Mouse (Mus musculus): ENCODE results near the gene Gm17720.

The Gm17720 gene

DNA sequence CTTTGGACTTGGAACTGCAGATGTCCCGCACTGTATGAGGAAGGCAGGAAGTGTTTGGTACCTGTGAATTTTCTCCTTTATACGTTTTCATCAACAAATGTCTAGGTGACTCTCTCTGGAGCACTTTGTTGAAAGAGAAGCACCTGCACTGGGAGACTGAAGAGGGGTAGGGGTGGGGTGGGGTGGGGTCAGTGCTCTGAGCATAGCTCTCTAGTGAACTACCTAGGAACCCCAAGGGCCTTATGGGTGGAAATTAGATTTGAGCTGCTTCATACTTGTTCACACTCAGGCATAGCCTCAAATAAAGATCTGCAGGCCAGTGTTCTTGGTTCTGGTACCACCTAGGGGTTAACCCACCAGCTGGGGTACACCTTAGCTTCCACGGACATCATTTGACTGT lies at the start of gene Gm17720:
Gene Gm17720, minus strand, starts transcription at position 101 of the 400 bp plus-strand sequence.
- no peak for DNase-seq (ENCODE audit: low spot score in 2 of 2)

DNA sequence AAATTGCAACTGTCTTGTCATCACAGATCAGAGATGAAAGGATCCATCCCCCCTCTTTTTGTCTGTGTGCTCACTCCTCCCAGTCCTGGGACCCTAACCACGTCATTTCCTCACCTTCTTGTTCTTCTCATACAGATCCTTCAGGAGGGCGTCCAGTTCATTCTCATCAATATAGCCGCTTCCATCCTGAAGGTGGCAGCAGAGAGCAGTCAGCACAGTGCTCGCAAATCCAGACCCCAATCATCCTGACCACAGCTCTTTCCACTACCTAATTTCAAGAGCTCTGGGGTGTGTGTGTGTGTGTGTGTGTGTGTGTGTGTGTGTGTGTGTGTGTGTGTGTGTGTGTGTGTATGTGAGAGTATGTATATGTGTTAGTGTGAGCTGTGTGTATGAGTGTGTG lies 43.0 kb upstream of the Gm17720 start:
- DNase-seq (ENCODE audit: low spot score in 2 of 2) = peak; percentile 7 to 20

DNA sequence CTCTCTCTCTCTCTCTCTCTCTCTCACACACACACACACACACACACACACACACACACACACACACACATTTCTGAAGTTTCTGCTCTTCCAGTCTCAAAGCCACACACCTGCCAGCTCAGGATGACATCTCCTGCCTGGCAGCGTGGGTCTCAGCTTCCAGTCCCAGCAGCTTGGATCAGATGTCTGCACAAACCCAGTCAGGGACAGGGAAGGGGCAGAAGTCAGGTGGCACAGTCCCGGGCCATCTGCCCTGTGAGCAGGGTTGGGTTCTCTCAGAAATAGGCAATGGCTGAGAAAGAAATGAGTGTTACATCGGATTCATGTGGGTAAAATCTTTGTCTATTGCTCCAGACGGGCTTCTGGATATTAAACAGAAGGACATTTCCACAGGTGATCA lies 38.2 kb upstream of the Gm17720 start:
- no peak for DNase-seq (ENCODE audit: low spot score in 2 of 2)

DNA sequence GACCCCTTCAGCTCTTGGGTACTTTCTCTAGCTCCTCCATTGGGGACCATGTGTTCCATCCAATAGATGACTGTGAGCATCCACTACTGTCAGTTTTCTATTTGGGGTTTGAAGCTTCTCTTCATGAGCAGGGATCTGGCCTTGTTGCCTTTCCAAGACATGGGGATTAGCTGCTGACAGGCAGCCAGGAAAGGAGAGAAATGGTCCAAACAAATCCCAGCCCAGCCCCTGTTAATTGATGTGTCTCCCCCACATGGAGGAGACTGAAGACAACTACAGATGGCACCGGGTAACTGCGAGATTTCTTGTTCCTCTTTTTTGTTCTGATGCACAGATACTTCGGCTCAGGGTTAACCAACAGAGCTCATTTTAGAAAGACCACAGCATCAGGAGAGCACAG lies 37.6 kb upstream of the Gm17720 start:
- no peak for DNase-seq (ENCODE audit: low spot score in 2 of 2)

DNA sequence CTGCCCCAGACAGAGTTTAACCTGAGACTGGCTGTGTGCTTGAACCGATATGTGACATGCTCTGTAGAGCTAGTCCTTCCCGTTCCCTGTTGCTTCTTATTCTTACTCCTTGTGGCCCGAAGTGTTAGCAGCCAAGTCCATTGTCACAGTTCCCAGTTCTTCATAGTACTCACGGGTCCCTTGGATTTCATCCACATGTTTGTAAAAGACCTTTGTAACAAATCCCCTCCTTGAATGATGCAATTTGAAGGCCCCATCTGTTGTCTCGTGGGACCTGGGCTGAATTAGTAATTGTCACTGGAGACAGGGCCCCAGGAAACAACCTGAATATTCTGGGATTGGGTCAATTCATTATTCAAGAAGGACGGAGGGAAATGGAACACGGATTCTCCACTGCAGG lies 33.0 kb upstream of the Gm17720 start:
- no peak for DNase-seq (ENCODE audit: low spot score in 2 of 2)

DNA sequence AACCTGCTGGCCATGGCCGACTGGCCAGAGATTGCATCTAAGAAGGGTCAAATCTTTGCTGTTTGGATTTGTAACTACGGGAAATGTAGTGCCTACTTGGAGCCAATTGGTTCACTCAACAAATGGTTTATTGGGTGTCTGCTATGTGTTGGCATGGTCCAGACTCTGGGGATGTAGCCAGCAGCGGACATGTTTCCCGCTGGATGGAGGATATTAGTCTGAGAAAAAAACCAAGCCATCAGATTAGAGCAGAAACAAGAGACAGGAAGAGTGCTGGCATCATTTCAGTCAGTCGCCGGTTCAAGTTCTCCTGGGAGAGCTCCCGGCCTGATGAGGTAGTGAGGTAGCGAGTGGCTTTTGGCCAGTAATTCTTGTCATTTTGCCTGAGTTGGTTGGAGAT lies 31.7 kb upstream of the Gm17720 start:
- no peak for DNase-seq (ENCODE audit: low spot score in 2 of 2)

DNA sequence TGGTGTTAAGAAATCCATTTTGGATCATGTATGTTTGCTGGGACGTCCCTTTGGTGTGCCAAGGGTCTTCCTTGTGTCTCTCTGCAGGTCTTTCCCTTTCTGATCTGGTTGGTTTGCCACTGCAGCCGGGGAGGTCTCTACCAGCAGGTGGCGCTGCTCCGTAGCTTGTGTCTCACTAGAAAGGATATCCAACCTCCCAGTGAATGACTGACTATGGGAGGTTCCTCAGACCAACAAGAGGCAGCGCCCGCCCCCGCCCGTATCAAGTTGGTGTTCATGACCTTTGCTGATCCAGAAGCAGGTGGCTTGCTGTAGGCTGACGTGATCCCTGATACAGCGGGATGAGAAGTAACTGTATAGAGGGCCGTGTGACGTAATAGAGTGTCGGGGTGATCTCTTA lies 28.0 kb upstream of the Gm17720 start:
- DNase-seq (ENCODE audit: low spot score in 2 of 2) = peak; percentile 49 to 62

DNA sequence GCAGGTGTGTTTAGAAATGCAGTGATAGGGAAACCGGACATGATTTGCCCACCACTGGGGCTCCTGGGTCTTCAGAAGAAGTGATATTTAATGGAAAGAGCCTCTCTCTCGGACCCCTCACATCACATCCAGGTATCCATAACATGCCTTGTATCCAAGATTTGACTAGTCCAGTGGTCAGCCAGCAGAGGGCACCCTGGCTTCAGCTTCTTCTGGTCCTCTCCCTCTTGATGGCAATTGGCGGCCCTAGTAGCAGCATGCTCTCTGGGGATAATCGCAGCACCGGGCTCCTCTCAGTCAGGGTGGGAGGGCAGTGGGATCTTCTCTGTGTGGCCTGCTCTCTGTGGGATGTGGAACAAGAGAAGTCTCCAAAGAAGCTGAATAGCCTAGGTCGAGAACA lies 17.2 kb upstream of the Gm17720 start:
- no peak for DNase-seq (ENCODE audit: low spot score in 2 of 2)

DNA sequence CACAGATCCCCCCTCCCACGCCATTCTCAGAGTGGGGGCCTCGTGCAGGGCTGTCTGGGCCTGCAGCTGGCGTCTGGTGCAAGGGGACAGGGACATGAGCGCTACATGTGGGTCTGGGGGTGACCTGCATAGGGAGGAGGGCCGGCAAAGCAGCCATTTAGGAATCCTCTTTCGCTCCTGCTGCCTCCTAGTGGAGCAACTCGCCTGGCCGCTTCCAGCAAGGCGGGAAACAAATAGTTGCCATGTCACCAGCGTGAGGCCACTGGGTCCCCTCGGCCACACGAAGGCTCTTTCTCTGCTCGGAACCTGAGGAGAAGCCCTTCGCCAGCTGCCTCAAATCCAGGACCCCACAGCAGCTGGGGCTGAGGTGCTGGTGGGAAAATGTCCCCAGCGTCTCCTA lies 877 bp downstream of the Gm17720 start:
- DNase-seq (ENCODE audit: low spot score in 2 of 2) = no peak

DNA sequence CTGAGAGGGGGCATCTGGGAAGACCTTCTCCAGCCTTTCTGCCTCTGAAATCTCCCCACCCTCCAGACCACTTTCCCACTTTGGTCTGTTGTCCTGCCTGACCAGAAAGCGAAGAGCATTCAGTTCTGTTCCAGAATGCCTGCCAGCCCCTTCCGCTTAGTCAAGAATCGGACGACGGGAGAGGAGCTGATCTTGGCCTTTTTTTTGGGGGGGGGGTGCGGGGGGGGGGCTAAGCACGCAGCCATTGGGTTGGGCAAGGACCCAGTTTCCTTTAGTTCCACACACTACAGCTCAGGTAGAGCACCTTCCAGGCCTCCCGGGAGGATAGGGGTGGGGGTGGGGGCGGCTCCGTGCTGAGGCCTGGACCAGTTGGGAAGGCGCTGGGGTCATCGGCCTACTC lies 1.6 kb downstream of the Gm17720 start, which contains the start of gene Gm21964:
Gene Gm21964, plus strand, starts transcription at position 301 of the 400 bp plus-strand sequence.
- no peak for DNase-seq (ENCODE audit: low spot score in 2 of 2)

DNA sequence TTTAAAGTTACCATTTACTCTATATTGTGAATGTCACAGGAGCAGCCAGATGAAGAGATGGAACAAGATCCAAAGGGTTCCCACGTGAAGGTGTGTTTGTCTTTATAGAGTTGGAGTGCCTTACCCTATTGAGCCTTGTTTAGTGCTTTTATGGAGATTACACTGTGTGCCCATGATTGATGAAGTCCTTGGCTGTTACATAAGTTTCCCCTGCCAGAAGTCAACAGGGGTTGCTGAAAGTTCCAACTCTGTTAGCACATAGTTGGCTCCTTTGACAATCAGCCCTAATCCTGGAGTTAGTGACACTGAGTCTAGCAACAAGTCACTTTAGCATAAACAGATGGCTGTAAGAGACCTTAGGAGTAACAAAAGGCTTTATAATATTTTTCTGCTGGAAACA lies 10.7 kb downstream of the Gm17720 start:
- DNase-seq (ENCODE audit: low spot score in 2 of 2) = peak in 1 of 2 experiments; percentile 13

DNA sequence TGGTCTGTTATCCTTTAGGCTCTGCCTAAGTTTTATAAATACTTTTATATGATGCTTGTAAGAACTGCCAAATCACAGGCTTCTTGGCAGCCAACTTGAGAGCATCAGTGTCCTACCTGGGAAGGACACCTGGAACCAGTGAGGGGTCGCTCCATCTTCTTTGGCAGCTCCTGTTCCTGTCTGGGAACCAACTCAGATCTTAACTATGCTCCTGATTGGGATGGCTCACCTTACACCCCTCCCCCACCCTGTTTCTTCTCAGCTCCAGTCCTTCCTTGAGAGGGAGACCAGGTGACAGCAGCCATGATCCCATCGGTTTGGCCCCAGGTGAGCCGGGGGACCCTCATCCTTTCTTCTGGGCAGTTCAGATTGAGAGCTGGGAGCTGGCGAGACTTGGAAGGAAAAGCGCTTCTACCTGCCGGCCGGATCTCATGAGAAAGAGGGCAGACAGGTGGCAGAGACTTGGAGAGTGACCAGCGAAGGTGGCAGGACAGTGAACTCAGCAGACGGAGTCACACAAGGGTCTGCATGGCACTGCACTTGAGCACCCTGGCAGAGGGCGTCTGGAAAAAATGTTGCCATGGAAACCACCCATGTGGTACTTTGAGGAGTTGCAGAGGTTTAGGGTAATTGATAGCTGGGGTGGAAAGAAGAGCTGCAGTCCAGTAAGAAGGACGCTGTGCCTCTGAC lies 20.0 kb downstream of the Gm17720 start:
- DNase-seq (ENCODE audit: low spot score in 2 of 2) = no peak

DNA sequence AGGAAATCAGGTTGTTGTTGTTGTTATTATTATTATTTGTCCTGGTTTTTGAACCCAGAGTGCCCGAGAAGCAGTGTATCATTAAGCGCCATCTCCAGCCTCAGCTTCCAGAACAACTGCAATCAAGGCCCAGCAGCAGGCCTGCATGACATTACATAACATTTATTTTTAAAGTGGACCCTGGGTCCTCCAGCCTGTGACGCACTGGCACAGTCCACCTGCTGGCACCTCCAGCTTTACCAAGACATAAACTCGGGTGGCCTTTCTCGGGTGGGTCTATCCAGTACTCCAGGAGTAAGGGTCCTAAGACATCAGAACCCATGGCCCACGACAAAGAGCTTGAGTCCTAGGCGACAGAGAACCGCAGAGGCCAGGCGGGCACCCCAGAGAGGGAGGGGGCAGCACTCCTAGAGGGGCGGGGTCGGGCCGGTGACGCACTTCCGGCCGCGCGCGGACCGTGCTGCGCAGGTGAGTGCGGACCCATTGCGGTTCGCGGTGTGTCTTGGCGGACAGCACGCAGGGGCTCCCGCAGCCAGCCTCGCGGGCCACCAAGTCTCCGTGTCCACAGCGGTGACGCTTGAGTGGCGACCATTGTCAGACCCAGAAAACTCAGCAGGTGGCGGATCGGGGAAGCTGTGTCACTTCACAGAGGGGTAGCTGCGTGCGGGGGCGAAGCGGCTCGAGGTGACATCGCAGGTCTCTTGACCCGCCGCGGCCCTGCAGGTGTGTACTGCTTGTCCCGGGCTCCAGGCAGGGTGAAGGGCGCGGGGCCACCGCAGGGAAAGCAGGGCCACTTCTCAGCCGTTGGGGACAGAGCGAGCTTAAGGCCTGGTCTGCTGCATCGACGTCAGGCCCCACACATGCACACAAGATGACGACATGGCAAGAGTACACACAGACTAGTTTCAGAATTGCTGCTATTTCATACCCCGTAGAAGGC lies 23.0 kb downstream of the Gm17720 start, which contains the start of gene Zfp612:
Gene Zfp612, plus strand, starts transcription at position 465 of the 940 bp plus-strand sequence.
- peak; percentile 48 to 54 for DNase-seq (ENCODE audit: low spot score in 2 of 2)

DNA sequence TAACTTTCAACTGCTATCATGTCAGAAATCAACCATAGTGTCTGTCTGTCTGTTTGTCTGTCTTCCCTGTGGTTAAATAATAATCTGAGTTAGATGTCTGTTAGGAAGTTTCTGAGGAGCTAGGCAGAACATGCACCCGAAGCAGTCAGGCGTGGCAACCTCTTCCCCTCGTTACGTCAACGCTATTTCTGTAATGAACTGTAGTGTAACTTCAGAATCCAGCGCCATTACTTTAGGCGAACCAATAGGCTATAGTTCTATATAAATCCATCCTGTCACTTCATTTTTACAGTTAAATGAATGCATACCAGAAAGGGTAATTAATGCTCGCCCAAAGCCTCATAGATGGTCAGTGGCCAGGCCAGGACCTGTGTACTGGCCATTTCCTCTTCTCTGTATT lies 28.1 kb downstream of the Gm17720 start:
- no peak for DNase-seq (ENCODE audit: low spot score in 2 of 2)

DNA sequence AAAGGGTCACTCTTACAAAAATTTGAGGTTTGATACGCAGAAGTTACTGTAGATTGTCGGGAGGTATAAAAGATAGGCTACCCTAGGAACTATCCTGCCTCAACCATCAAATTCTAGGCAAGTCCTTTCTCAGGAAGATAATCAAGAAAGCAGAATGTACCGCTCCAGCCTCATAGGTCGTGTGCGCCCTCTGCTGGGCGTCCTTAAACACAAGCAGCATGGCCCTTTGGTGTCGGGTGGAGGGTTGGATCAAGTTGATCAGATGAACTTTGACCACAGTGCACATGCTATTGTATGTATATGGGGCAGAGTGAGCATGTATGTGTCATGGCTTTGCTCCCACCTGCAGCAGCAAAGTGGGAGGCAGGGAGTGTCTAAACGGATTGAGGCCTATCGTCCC lies 31.0 kb downstream of the Gm17720 start:
- DNase-seq (ENCODE audit: low spot score in 2 of 2) = peak; percentile 10 to 65

DNA sequence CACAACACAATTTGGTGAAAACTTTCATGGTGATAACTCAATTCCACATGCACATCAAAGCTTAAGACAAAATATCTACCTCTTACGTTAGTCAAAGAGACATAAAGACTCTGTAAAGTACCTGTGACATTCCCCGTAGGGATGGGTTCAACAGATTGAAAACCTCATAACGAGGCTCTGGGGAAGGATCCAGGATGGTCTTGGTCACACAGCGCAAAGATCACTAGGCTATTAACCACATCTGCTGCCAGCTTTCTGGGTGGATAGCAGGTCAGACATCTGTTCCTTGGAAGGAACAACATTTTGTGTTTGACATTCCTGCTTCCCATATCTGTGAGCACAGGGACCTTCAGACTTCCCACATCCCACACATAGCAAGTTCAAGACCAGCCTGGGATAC lies 32.8 kb downstream of the Gm17720 start:
- DNase-seq (ENCODE audit: low spot score in 2 of 2) = no peak

DNA sequence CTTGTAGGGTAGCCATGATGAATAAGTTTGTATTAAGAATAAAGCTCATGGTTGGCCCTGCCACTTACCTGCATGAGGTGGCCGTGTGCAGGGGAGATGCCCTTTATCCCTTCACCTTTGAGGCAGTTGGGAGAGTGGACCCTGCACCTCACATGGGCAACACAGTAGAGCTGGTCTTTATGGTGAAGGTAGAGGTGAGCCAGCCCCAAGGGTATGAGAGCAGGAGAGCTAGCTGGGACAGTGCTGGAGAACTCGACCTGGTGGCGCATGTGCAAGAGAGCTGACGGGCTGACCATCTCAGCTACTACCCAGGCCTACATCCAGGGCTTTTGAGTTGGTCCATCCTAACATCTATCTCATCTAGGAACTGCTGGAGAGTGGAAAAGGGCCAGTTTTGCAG lies 36.9 kb downstream of the Gm17720 start:
- DNase-seq (ENCODE audit: low spot score in 2 of 2) = no peak

DNA sequence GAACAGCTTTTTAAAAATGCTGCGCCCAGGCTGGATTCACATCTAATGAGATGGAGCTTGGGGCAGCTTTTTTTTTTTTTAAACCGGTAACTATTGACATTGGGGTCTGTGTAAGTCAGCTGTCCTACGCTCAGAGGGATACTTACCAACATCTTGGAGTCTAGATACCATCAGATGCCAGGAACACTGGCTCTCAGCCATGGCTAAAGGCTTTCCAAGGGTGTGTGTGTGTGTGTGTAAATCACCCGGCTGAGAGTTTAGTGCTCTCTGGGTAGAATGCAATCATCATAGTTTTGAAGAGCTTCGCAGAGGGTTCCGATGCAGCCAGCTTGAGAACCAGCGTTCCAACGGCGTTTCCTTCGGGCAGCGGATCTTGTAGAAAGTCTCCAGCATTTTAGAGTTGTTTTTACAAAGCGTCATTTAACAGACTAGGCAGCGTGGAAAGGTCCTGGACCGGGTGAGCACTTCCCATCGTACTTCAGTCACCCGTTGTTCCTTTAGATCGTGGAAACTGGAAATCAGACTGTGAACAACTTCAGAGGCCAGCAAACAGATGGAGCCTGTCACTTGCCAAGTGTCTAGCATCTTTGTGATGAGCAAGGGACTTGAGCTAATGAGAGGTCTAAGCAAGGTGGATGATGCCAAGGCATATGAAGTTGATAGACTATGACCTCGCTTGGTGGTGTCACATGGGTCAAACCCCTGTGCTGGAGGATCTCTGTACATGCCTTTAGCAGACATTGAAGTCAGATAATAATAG lies 37.8 kb downstream of the Gm17720 start:
- DNase-seq (ENCODE audit: low spot score in 2 of 2) = no peak

DNA sequence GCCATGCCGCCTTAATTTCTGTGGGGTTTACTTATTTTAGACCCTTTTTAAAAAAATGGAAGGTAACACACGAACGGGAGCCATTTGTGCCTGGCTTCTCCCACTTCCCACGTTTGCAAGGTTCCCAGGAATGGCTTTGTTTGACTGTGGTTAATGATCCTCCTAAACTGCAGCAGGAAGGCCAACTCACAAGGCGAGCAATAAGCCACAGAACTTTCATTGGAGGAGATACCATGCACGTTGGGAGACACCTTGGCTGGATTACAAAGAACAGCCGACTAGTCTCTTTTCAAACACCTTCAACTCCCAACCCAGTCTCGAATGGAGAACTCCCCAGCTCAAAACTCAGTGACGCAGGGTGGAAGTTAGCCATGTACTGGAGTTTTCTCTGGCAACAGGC lies 38.4 kb downstream of the Gm17720 start:
- DNase-seq (ENCODE audit: low spot score in 2 of 2) = no peak

DNA sequence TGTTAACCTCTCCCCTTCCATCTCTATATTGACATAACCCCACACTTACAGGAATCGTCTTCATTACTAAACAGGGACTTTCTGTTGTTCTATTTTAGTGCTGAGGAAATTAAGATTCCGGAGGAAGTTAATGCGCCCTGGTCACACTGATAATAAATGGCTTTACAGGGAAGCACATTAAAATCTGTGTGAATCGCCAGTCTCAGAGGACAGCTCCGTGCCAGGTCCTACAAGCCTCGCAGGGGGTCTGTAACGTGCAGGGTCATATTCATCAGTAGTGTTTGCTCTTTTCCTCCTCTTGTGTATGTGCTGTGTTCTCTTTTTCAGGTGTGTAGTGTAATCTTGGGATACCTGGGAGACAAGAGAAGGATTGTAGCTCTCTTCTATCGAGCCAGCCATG lies 44.3 kb downstream of the Gm17720 start:
- DNase-seq (ENCODE audit: low spot score in 2 of 2) = no peak

DNA sequence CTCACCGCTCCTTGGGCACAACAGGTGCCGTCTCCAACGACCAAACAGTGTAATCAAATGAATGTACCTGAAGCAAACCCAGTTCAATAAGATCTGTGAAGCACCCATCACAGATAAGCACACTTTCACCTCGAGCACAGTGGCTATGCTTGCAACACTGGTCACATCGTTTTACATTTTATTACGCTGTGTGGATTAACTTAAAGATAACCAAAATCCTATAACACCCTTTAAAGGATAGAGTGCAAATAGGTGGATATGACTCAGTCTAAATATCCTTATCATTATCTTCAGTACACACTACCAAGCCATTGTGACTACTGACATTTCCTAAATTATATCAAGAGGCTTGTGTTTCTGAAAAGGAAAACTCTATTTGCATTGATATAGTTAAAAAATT lies 51.3 kb downstream of the Gm17720 start:
- no peak for DNase-seq (ENCODE audit: low spot score in 2 of 2)

DNA sequence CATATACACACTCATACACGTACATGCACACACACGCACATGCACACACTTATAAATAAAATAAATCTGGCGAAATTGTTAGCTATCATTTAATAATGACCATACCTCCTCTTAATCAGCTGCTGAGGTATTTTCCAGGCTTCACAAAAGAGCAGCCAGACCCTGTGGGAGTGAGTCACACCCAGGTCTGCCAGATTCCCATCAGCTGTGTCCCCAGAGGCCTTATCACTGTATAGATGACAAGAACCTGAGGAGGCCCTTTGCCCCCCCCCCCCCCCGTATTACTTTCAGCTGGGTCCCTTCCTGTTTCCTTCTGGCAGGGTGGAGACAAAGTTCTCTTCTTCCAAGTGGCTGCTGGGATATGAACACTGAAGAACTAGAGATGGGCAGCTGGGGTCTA lies 62.0 kb downstream of the Gm17720 start:
- DNase-seq (ENCODE audit: low spot score in 2 of 2) = no peak
